Mouse (Mus musculus) G1E-ER4 (cell line): ENCODE data around the gene Olfr282. TPM values are rescaled to one million over a fixed set of nuclear protein-coding genes. Genes with fewer than 3 reads are reported as not detected.

Experiments used
- GATA1 ChIP-seq: IDR thresholded peaks from one replicate; pipeline ENCODE4 v1.8.0; 2012; ENCODE audit warnings: low read length, inconsistent platforms
- polyA plus RNA-seq: library from polyadenylated mRNA; stranded (reverse); fragments of >175 nt; gene quantifications from 2 replicates; pipeline ENCODE4 v1.2.3, GENCODE M21; 2012

The Olfr282 gene
- polyA plus RNA-seq, 1 experiment, result not detected

DNA sequence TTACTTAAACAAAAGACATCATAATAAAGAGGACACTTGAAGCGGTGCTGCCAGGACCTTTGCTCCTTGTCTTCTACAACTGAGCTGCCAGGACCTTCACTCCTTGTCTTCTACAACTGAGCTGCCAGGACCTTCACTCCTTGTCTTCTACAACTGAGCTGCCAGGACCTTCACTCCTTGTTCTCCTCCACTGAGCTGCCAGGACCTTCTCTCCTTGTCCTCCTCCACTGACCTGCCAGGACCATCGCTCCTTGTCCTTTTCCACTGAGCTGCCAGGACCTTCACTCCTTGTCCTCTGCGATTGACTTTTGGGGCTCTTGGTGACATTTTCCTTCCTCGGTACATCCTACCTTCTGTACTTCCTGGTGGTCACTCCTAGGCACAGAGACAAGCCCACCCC is 17.5 kb downstream of the Olfr282 start:
- no peak for TF ChIP-seq GATA1

DNA sequence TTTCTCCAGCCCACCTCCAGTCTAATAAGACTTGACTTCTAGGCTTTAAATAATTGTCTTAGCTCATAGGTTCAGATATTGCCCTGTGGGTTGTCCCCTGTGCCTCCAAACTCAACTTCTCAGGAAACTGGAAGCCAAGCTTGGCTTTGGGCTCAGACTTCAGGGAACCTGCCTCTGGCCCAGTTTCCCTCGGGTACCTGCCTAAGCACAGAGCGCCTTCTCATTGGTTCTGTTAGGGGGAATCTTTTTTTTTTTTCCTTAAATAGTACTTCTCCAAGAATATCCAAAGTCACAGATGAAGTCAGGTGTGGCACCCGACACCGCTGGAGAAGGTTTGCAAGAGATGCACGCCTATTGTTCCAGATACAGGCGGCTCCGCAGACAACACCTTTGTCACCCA is 21.3 kb downstream of the Olfr282 start, which contains the start of gene Olfr281:
Gene Olfr281 (plus strand): TSS at position 301 of the 400 bp plus-strand sequence.
- no peak for TF ChIP-seq GATA1

DNA sequence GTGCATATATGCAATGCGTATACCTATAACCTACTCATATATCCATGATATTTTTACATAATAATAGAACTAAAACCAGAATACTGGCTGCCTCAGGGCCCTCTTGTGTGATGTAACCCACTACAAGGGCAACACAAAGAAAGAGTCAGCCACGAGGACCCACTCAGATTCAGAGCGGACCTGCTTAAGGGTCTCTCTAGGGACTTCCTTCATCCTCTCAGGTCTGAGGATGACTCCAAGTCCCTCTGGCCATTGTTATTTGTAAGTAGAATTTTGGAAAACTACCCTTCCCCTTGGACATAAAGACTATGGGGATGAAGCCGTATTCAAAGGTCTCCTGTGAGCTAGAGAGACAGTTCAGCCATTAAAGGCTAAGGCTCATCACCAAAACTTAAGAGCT is 38.6 kb downstream of the Olfr282 start, which contains the start of gene OR5BS1P:
Gene OR5BS1P (plus strand): TSS at position 301 of the 400 bp plus-strand sequence.
- no peak for TF ChIP-seq GATA1

DNA sequence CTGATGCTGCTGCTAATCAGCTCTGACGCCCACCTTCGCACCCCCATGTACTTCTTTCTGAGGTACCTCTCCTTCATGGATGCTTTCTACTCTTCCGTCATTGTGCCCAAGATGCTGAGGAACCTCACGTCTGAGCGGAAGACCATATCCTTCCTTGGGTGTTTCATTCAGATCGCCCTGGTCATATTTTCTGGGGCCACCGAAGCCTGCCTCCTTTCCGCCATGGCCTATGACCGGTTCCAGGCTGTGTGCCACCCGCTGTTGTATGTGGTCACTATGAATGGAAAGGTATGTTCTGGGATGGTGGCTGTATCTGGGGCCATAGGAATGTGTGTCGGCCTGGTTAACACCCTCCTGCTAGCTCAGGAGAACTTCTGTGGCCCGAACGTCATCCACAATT is 40.5 kb downstream of the Olfr282 start:
- no peak for TF ChIP-seq GATA1

DNA sequence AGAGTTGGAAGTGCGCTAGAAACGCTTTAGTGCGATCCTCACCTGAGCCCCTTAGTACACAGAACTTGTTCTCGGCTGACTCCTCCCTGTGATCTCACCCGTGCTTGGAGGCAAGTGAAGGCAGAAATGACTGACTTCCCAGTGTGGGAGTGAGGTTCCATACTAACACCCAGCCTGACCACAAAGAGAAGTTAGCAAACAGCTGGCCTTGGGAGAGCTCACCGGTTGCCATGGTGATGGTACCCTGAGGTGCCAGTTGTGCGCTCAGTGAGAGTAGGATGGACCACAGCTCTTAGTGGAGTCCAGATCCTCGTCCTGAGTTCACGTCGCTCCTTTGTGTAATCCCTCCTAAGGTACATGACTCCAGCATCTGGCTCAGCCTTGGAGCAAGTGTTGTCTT is 43.9 kb downstream of the Olfr282 start:
- no peak for TF ChIP-seq GATA1

DNA sequence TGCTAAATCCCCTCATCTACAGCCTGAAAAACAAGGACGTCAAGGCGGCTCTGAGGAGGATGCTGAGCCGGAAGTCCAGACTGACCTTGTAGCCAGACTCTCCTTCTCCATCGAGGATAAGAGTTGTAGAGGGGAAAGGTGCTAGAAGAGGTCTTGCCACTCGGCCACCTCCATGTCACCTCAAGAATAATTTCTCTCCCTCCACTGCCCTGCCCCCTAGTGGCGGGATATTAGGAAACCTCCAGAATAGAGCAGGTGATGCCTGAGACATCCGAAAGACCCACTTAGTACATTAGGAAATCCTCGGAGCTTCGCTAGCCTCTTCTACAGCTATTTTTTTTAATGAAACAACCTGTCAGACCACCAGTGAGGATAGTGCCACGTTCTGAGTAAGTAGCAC is 44.4 kb downstream of the Olfr282 start:
- TF ChIP-seq GATA1, result no peak

DNA sequence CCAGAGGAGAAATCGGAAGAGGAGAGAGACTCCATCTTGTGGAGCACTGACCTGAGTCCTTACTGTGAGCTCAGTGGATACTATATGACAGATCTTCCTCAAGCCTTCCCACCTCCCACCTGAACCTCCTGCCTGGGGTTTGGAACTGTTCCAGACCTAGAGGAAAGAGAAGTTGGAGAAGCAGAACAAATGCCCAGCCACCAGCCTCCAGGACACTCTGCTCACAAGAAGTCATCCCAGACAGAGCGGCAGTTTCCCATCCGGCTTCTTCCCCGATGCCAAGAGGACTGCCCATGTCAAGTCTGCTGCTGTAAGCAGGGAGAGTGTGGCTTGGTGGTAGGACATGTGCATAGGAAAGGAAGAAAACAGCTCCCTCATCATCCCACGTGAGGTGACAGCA is 45.3 kb downstream of the Olfr282 start:
- no peak for TF ChIP-seq GATA1

DNA sequence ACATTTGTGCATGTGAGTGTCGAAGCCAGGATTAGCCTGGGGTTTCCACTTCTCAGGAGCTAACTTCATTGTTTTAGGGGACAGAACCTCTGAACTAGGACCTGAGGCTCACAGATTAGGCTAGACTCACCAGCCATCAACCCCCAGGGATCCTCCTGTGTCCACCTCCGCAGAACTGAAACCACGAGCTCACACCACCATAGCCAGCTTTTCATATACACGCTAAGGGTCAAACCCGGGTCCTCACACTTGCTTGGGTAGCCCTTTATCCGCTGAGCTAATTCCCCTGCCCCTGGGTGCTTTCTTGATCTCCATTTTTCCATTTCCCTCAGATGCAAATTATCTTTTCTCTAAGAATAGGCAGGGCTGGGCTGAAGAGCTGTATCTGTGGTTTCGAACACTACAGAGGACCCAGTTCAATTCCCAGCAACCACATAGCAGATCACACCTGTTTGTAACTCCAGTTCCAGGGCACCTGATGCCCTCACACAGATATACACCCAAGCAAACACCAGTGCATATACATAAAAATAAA is 48.6 kb downstream of the Olfr282 start:
- no peak for TF ChIP-seq GATA1

DNA sequence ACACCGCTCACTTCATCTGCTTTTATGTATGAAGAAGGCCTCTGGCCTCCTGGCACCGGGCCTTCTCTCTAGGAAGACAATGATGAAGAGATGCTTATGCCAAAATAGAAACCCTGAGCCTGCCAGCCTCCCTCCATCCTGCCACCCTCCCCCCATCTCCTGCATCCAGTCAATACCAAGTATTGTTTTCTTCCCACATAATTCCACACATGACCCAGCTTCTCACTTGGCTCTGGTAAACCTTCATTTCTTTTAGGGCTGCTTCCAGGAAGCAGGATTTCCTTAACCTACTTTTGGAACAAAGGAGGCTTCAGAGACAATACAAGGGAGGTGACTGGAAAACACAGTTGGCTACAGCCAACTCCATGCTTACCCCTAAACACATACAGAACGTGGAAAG is 51.7 kb downstream of the Olfr282 start, which contains the start of gene Lalba:
Gene Lalba (minus strand): TSS at position 21 of the 400 bp plus-strand sequence.
- no peak for TF ChIP-seq GATA1

DNA sequence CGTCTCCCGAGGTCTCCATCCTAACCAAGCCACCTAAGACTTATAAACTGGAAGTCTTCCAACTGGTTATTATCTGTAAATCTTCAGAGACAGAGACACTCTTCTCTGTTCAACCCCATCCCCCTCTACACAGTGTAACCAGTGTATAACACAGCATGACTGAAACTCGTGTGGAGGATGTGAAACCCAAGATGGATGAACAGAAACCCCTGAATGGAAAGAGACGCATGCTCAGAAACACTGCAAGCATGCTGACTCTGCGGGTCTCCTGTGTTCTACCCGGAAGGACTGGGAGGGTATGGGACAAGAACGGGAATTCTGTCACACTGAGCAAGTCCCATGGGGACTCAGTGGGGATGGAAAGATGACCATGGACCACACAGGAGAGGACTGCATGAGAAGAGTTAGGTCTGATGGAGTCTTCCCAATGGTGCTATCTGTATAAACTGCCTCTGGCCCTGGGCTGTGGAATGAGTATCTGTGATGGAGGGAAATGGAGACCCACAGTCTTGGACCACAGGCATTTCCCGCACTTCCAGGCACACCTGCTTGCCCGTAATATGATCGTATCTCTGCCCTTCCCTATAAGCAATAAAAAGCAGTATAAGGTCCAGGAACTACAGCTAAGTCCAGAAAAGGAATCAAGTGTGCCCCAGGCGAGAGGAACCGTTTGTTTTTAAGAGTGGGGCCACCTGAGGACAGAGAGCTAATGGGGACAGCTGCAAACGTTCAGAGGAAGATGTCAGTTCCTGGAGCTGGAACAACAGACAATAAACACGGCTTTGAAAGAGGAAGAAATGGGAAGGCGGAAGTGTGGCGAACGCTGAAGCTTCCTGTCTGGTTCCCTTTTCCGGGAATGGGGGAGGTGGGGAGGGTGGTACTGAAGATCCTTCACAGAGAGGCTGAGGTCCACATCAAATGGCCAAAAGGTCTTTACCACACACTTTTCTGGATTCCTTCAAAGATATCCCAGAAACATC is 53.2 kb downstream of the Olfr282 start:
- TF ChIP-seq GATA1, result no peak

DNA sequence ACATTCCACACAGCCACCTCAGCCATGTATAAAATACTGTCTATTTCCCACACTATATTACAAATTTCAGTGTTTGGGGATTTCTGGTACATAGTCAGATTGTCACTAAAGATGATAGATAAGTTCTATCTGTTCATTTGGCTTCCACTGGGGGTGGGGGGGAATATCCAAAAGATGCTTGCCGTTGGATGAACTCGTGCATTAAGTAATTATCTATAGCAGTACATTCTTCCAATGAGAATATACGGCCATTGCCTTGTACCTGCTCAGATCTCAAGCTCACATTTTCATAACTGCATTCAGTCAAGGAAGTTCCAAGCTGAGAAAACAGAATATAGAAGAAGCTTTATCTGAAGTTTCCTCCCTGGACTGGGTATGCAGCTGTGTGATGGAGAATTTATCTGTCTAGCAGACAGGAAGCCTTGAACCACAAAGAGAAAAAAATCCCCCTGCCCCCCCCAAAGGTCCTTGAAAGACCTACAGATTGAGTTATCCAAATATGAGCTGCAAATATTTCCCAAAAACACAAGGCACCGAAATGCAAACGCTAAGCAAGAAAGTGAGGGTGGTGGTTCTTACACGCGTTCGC is 55.5 kb downstream of the Olfr282 start:
- peak; percentile 41 for TF ChIP-seq GATA1

Other genes starting within 250 kb of the Olfr282 start
- not detected in 2 replicates for gene Olfr288, start 235.7 kb upstream of the Olfr282 start, polyA plus RNA-seq
- gene Gm44579, start 210.2 kb upstream of the Olfr282 start, polyA plus RNA-seq, result not detected in 2 replicates
- gene Olfr287, start 210.2 kb upstream of the Olfr282 start, polyA plus RNA-seq, result not detected in 2 replicates
- gene Olfr286, start 196.8 kb upstream of the Olfr282 start, polyA plus RNA-seq, result not detected in 2 replicates
- not detected in 2 replicates for gene H1fnt, start 173.9 kb upstream of the Olfr282 start, polyA plus RNA-seq
- gene Zfp641, start 135.1 kb upstream of the Olfr282 start, polyA plus RNA-seq, result not detected in 2 replicates
- gene Olfr285, start 113.9 kb upstream of the Olfr282 start, polyA plus RNA-seq, result not detected in 2 replicates
- gene Olfr284, start 90.2 kb upstream of the Olfr282 start, polyA plus RNA-seq, result not detected in 2 replicates
- gene Olfr283, start 50.3 kb upstream of the Olfr282 start, polyA plus RNA-seq, result not detected in 2 replicates
- gene Olfr281, start 21.4 kb downstream of the Olfr282 start, polyA plus RNA-seq, result not detected in 2 replicates
- not detected in 2 replicates for gene OR5BS1P, start 38.7 kb downstream of the Olfr282 start, polyA plus RNA-seq
- gene Lalba, start 51.5 kb downstream of the Olfr282 start, polyA plus RNA-seq, result not detected in 2 replicates
- not detected in 2 replicates for gene Olfr279, start 61.2 kb downstream of the Olfr282 start, polyA plus RNA-seq
- 43.8 and 46.5 TPM in 2 replicates for gene Kansl2, start 103.0 kb downstream of the Olfr282 start, polyA plus RNA-seq
- 2.6 and 3.5 TPM in 2 replicates for gene Ccnt1, start 139.7 kb downstream of the Olfr282 start, polyA plus RNA-seq
- gene 4930415O20Rik, start 139.8 kb downstream of the Olfr282 start, polyA plus RNA-seq, result not detected in 2 replicates
- gene Adcy6, start 178.9 kb downstream of the Olfr282 start, polyA plus RNA-seq, result 16.9 and 17.3 TPM in 2 replicates
- 0.39 and 0.45 TPM in 2 replicates for gene Cacnb3, start 199.6 kb downstream of the Olfr282 start, polyA plus RNA-seq
- 120 and 126 TPM in 2 replicates for gene Ddx23, start 231.7 kb downstream of the Olfr282 start, polyA plus RNA-seq
- 0.08 and 0.09 TPM in 2 replicates for gene Rnd1, start 246.2 kb downstream of the Olfr282 start, polyA plus RNA-seq